Comparison of ENCODE assay signal across 18 mouse cellular contexts in genomic region chr1:43398738-43399601, GRCm38 (mm10). TPM values are rescaled to one million over a fixed set of nuclear protein-coding genes. Genes with fewer than 3 reads are reported as not detected.
DNase-seq lines count a peak whose midpoint lies in the region; ATAC-seq lines count a peak whose summit lies in the region.
"Had no signal": no experiment of that assay in that cellular context is flagged by ENCODE, and none has a peak within 500 bp of the region (broad histone marks: within the 10 kb centered on the region; RNA-seq: fewer than 3 reads in every experiment).

No protein-coding gene starts in this region.

- H3K27ac ChIP-seq in embryonic facial prominence, embryonic 11.5 days (replicated peaks; ENCODE audit: low read depth, low read length): no peak overlapping the region
- no peak overlapping the region for H3K27ac ChIP-seq in embryonic facial prominence, embryonic 10.5 days (replicated peaks)
- peak overlapping the region; percentile 65 for H3K27ac ChIP-seq in liver, embryonic 11.5 days (ENCODE audit: low read depth, low read length)
- H3K27ac ChIP-seq: heart, embryonic 13.5 days had no signal

- no peak overlapping the region for H3K4me3 ChIP-seq in embryonic facial prominence, embryonic 11.5 days (ENCODE audit: low read depth, low read length)
- no peak overlapping the region for H3K4me3 ChIP-seq in embryonic facial prominence, embryonic 10.5 days
- H3K4me3 ChIP-seq in liver, embryonic 11.5 days (ENCODE audit: low read depth, low read length): no peak overlapping the region
- H3K4me3 ChIP-seq: heart, embryonic 13.5 days had no signal

- no peaks in the 10 kb centered on the region for H3K9me3 ChIP-seq in embryonic facial prominence, embryonic 11.5 days (replicated peaks; ENCODE audit: control insufficient read depth, low read length)
- H3K9me3 ChIP-seq in embryonic facial prominence, embryonic 10.5 days: no peaks in the 10 kb centered on the region
- no peaks in the 10 kb centered on the region for H3K9me3 ChIP-seq in liver, embryonic 11.5 days (ENCODE audit: control insufficient read depth, low read length)
- H3K9me3 ChIP-seq: heart, embryonic 13.5 days had no signal

- no peak overlapping the region for H3K4me2 ChIP-seq in embryonic facial prominence, embryonic 11.5 days (ENCODE audit: low read depth, low read length)
- H3K4me2 ChIP-seq in liver, embryonic 11.5 days: no peak overlapping the region
- H3K4me2 ChIP-seq: heart, embryonic 13.5 days had no signal

- H3K4me1 ChIP-seq in embryonic facial prominence, embryonic 11.5 days (ENCODE audit: control insufficient read depth, insufficient read depth, low read length): no peaks in the 10 kb centered on the region
- peaks cover 10% of the 10 kb centered on the region for H3K4me1 ChIP-seq in embryonic facial prominence, embryonic 10.5 days
- peaks cover 24% of the 10 kb centered on the region for H3K4me1 ChIP-seq in liver, embryonic 11.5 days (replicated peaks; ENCODE audit: control insufficient read depth, insufficient read depth, low read length)

- ATAC-seq in embryonic facial prominence, embryonic 11.5 days (replicated peaks; ENCODE audit: insufficient number of reproducible peaks, low FRiP score, low TSS enrichment, low read depth): no peak
- ATAC-seq in liver, embryonic 11.5 days (replicated peaks; ENCODE audit: low FRiP score): no peak; the same call in 1 of the 2 replicates
- ATAC-seq in monocyte, adult 5-6 weeks (replicated peaks; ENCODE audit: insufficient number of reproducible peaks, low FRiP score, low TSS enrichment, poor library complexity, severe bottlenecking): no peak
- ATAC-seq: activated CD4-positive, CD25-positive, alpha-beta regulatory T cell, adult 4 months; hindbrain, embryonic 16.5 days; lung, postnatal 0 days had no signal

- peak; percentile 42 for DNase-seq in embryonic facial prominence, embryonic 11.5 days (ENCODE audit: low spot score)
- DNase-seq in embryonic facial prominence, embryonic 10.5 days (ENCODE audit: low spot score): no peak
- peak; percentile 9 for DNase-seq in right cerebral cortex, adult 18-20 months
- DNase-seq in right cerebral cortex, postnatal 25 days: no peak
- no peak for DNase-seq in liver, embryonic 11.5 days (ENCODE audit: low spot score)
- DNase-seq in urinary bladder, postnatal 14 days (ENCODE audit: low spot score): no peak
- no peak for DNase-seq in gastrocnemius, postnatal 14 days
- DNase-seq: adrenal gland, postnatal 25 days; cerebellum, adult 2 months; heart, postnatal 4 days; kidney, postnatal 36 days; midbrain, embryonic 14.5 days had no signal

- intact Hi-C loops in gastrocnemius, postnatal 14 days (cut with DNase I; ENCODE audit: low total_unique reads): no loop called here

- 88% methylated on average over 10 of the region's 10 CpGs for WGBS in embryonic facial prominence, embryonic 11.5 days
- 88% methylated on average over 10 of the region's 10 CpGs for WGBS in embryonic facial prominence, embryonic 10.5 days
- 74% methylated on average over 10 of the region's 10 CpGs for WGBS in liver, embryonic 11.5 days

- no peaks in the 10 kb centered on the region for H3K36me3 ChIP-seq in embryonic facial prominence, embryonic 11.5 days (replicated peaks; ENCODE audit: control insufficient read depth, insufficient read depth, low read depth, low read length)
- no peaks in the 10 kb centered on the region for H3K36me3 ChIP-seq in embryonic facial prominence, embryonic 10.5 days (replicated peaks)
- no peaks in the 10 kb centered on the region for H3K36me3 ChIP-seq in liver, embryonic 11.5 days (ENCODE audit: control insufficient read depth, insufficient read depth, low read length)
- H3K36me3 ChIP-seq: heart, embryonic 13.5 days had no signal

- no peaks in the 10 kb centered on the region for H3K27me3 ChIP-seq in embryonic facial prominence, embryonic 11.5 days (ENCODE audit: control insufficient read depth, insufficient read depth, low read length)
- no peaks in the 10 kb centered on the region for H3K27me3 ChIP-seq in embryonic facial prominence, embryonic 10.5 days (replicated peaks; ENCODE audit: low read depth, poor library complexity, severe bottlenecking)
- H3K27me3 ChIP-seq in liver, embryonic 11.5 days (replicated peaks; ENCODE audit: control insufficient read depth, insufficient read depth, low read length): no peaks in the 10 kb centered on the region
- H3K27me3 ChIP-seq: CH12.LX; heart, embryonic 13.5 days had no signal

- no peak overlapping the region for H3K9ac ChIP-seq in embryonic facial prominence, embryonic 11.5 days (replicated peaks; ENCODE audit: low read length)
- no peak overlapping the region for H3K9ac ChIP-seq in liver, embryonic 11.5 days (ENCODE audit: low read depth, low read length)
- H3K9ac ChIP-seq: heart, embryonic 13.5 days had no signal

RNA-seq across cellular contexts. Expression of gene Nck2, which starts 45.4 kb away (rescaled TPM):
- 40.8 and 44.1 TPM in 2 replicates for polyA plus RNA-seq in embryonic facial prominence, embryonic 11.5 days (2014; fragmentation: Nextera tagmentation; extraction: Ambion mirVana)
- polyA plus RNA-seq in embryonic facial prominence, embryonic 10.5 days (2016; fragmentation: Nextera tagmentation; extraction: Ambion mirVana): 50.3 and 52.5 TPM in 2 replicates
- polyA plus RNA-seq in liver, embryonic 11.5 days (2014; fragmentation: Nextera tagmentation; extraction: Ambion mirVana): 24.5 and 26.0 TPM in 2 replicates
- 19.9 to 46.8 TPM (median 23.3 TPM) in 3 replicates for total RNA-seq in monocyte, adult 5-6 weeks (2017)
- 10 to 100 TPM; 18.6 to 24.1 TPM for total RNA-seq in gastrocnemius, postnatal 14 days (2021)

Comparison
In these comparisons a context has a peak if more than half of its experiments do, and no peak if none do; other contexts are left out.
1. DNase-seq: peak in embryonic facial prominence, embryonic 11.5 days (single experiment) and right cerebral cortex, adult 18-20 months (single experiment); none in embryonic facial prominence, embryonic 10.5 days (single experiment), right cerebral cortex, postnatal 25 days (single experiment), liver, embryonic 11.5 days (single experiment), urinary bladder, postnatal 14 days (single experiment) and gastrocnemius, postnatal 14 days (single experiment).